Mouse (Mus musculus) 3T3-L1 (cell line): ENCODE results near the gene Vmn1r94.
"Not testable (repeated sequence)": the region's sequence is repeated elsewhere in the genome, so short reads cannot be mapped to it uniquely, and the experiment has no call there.

Source experiments
- DNase-seq: peaks from one replicate; pipeline ENCODE4 v3.0.0-alpha.2; 2015; ENCODE audit warnings: low read depth, low spot score

The Vmn1r94 gene

DNA sequence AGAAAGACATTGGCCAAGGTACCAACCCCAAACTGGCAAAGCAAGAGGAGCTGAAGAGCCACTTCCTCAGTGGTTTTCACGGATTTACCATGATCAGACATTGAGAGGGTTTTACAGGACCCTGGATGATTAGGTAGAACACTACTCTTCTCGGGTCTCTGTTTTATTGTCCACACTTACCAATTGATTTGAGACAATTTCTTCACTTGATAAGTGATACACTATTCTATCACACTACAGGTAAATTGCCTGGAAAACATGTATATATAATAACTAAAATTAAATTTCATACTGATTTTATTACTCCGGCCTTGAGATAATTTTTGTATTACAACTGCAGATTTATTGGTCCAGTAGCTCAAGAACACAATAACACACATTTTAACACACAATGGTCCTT lies at the start of gene Vmn1r94:
Gene Vmn1r94 (minus strand): TSS at position 101 of the 400 bp plus-strand sequence.
- not testable (repeated sequence) for DNase-seq

DNA sequence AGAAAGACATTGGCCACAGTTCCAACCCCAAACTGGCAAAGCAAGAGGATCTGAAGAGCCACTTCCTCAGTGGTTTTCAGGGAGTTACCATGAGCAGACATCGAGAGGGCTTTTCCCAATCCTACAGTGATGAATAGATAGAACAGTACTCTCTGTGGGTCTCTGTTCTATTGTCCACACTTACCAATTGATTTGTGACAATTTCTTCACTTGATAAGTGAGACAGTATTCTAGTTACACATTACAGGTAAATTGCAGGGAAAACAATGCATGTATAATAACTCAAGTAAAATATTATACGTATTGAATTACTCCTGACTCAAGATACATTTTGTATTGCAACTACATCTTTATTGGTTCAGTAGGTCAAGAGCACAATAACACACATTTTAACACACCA lies 37.3 kb upstream of the Vmn1r94 start, which contains the start of gene Gm6164:
Gene Gm6164 (minus strand): TSS at position 101 of the 400 bp plus-strand sequence.
- not testable (repeated sequence) for DNase-seq

DNA sequence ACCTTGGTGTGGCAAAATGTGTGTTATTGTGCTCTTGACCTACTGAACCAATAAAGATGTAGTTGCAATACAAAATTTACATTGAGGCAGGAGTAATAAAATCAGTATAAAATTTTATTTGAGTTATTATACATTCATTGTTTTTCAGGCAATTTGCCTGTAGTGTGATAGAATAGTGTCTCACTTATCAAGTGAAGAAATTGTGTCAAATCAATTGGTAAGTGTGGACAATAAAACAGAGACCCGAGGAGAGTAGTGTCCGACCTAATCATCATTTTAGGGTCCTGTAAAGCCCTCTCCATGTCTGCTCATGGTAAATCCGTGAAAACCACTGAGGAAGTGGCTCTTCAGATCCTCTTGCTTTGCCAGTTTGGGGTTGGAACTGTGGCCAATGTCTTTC lies 25.2 kb upstream of the Vmn1r94 start, which contains the start of gene Vmn1r95:
Gene Vmn1r95 (plus strand): TSS at position 301 of the 400 bp plus-strand sequence.
- DNase-seq, result not testable (repeated sequence)

- not testable (repeated sequence) for DNase-seq
These were observed 29.2 kb downstream of the Vmn1r94 start, which contains the start of gene Vmn1r93 for GRCm38 (mm10) chr7:20138988-20139387. Gene Vmn1r93, minus strand, starts transcription at chr7:20139088.

- DNase-seq, result not testable (repeated sequence)
These were observed 45.7 kb downstream of the Vmn1r94 start, which contains the start of gene Gm16442 for GRCm38 (mm10) chr7:20122479-20122878. Gene Gm16442, minus strand, starts transcription at chr7:20122579.
